Mouse (Mus musculus): Measurements from ENCODE around the gene Sec11a. TPM values are rescaled to one million over a fixed set of nuclear protein-coding genes. Genes with fewer than 3 reads are reported as not detected.

Gene Sec11a
- polyA plus RNA-seq, 1 experiment from 2014 or later, result 208 TPM

- no peaks in the 10 kb centered on the region for H3K27me3 ChIP-seq
- no peak overlapping the region for H3K4me3 ChIP-seq
- H3K36me3 ChIP-seq, result peaks cover 63% of the 10 kb centered on the region
- ATAC-seq (ENCODE audit: insufficient number of reproducible peaks, insufficient read depth, low FRiP score, low TSS enrichment), result no peak
- H3K4me1 ChIP-seq, result no peaks in the 10 kb centered on the region
- H3K9me3 ChIP-seq, result no peaks in the 10 kb centered on the region
- no peak overlapping the region for H3K27ac ChIP-seq
- 77% methylated on average over 7 of the region's 7 CpGs for WGBS
- no peak overlapping the region for H3K4me2 ChIP-seq (replicated peaks)
- no peak overlapping the region for H3K9ac ChIP-seq
Observed at GRCm38 (mm10) chr7:80911053-80911452, 36.5 kb downstream of the Sec11a start.

GRCm38 (mm10) chr7:80904921-80905515 lies 42.6 kb downstream of the Sec11a start, which contains the start of gene Nmb:
Nmb (minus strand) TSS chr7:80905076.
- H3K4me2 ChIP-seq (replicated peaks), result peak within 1 kb of the TSS; percentile 94
- peak within 1 kb of the TSS; percentile 65 for H3K9ac ChIP-seq
- H3K4me3 ChIP-seq, result peak within 1 kb of the TSS; percentile 47
- peaks cover 16% of the 10 kb centered on the region for H3K36me3 ChIP-seq
- no peaks in the 10 kb centered on the region for H3K27me3 ChIP-seq
- H3K9me3 ChIP-seq, result no peaks in the 10 kb centered on the region
- peak; percentile 52; the same call in 1 of the 2 replicates for ATAC-seq (ENCODE audit: insufficient number of reproducible peaks, insufficient read depth, low FRiP score, low TSS enrichment)
- WGBS, result 3% methylated on average over 19 of the region's 19 CpGs
- H3K4me1 ChIP-seq, result peaks cover 23% of the 10 kb centered on the region
- 0 out of 2 replicates have a peak within 1 kb of the TSS, but pooled peaks have one; percentile 0 for H3K27ac ChIP-seq

GRCm38 (mm10) chr7:80903625-80904422 lies 43.8 kb downstream of the Sec11a start:
- WGBS, result 80% methylated on average over 11 of the region's 11 CpGs
- Histone ChIP-seq H3K9me3 (no peaks in the 10 kb centered on the region), H3K4me1 (peaks cover 24% of the 10 kb centered on the region), H3K27ac (no peak overlapping the region), H3K4me2 (replicated peaks) (peak overlapping the region; percentile 94), H3K36me3 (peaks cover 12% of the 10 kb centered on the region), H3K4me3 (no peak overlapping the region), H3K9ac (peak overlapping the region; percentile 65), H3K27me3 (no peaks in the 10 kb centered on the region)
- ATAC-seq (ENCODE audit: insufficient number of reproducible peaks, insufficient read depth, low FRiP score, low TSS enrichment), result no peak

GRCm38 (mm10) chr7:80901541-80902274 lies 45.9 kb downstream of the Sec11a start:
- 34% methylated on average over 15 of the region's 15 CpGs for WGBS
- Histone ChIP-seq H3K4me2 (replicated peaks) (peak overlapping the region; percentile 84), H3K4me1 (peaks cover 24% of the 10 kb centered on the region), H3K4me3 (peak overlapping the region; percentile 76), H3K27me3 (no peaks in the 10 kb centered on the region), H3K9me3 (no peaks in the 10 kb centered on the region), H3K9ac (peak overlapping the region; percentile 72), H3K36me3 (peaks cover 24% of the 10 kb centered on the region), H3K27ac (peak overlapping the region; percentile 68)
- ATAC-seq (ENCODE audit: insufficient number of reproducible peaks, insufficient read depth, low FRiP score, low TSS enrichment), result no peak

- Histone ChIP-seq H3K4me3 (peak within 1 kb of the TSS; percentile 76), H3K9me3 (no peaks in the 10 kb centered on the region), H3K4me2 (replicated peaks) (peak within 1 kb of the TSS; percentile 84), H3K4me1 (peaks cover 24% of the 10 kb centered on the region), H3K9ac (peak within 1 kb of the TSS; percentile 72), H3K27me3 (no peaks in the 10 kb centered on the region), H3K27ac (peak within 1 kb of the TSS; percentile 68), H3K36me3 (peaks cover 29% of the 10 kb centered on the region)
- WGBS, result 0% methylated on average over 36 of the region's 36 CpGs
- ATAC-seq (ENCODE audit: insufficient number of reproducible peaks, insufficient read depth, low FRiP score, low TSS enrichment), result peak; percentile 88
Observed at GRCm38 (mm10) chr7:80900944-80901501, 46.6 kb downstream of the Sec11a start, which contains the start of gene Wdr73. Wdr73 (minus strand) TSS chr7:80901269.

- H3K9ac ChIP-seq, result no peak overlapping the region
- H3K36me3 ChIP-seq, result peaks cover 49% of the 10 kb centered on the region
- H3K4me2 ChIP-seq (replicated peaks), result no peak overlapping the region
- H3K4me1 ChIP-seq, result peaks cover 13% of the 10 kb centered on the region
- H3K9me3 ChIP-seq, result no peaks in the 10 kb centered on the region
- no peak overlapping the region for H3K4me3 ChIP-seq
- 83% methylated on average over 4 of the region's 4 CpGs for WGBS
- no peaks in the 10 kb centered on the region for H3K27me3 ChIP-seq
- no peak for ATAC-seq (ENCODE audit: insufficient number of reproducible peaks, insufficient read depth, low FRiP score, low TSS enrichment)
- no peak overlapping the region for H3K27ac ChIP-seq
Observed at GRCm38 (mm10) chr7:80897721-80898120, 49.9 kb downstream of the Sec11a start.

GRCm38 (mm10) chr7:80897134-80897533 lies 50.4 kb downstream of the Sec11a start:
- H3K36me3 ChIP-seq, result peaks cover 55% of the 10 kb centered on the region
- 93% methylated on average over 7 of the region's 7 CpGs for WGBS
- peaks cover 13% of the 10 kb centered on the region for H3K4me1 ChIP-seq
- no peaks in the 10 kb centered on the region for H3K9me3 ChIP-seq
- H3K27ac ChIP-seq, result no peak overlapping the region
- no peak overlapping the region for H3K9ac ChIP-seq
- H3K27me3 ChIP-seq, result no peaks in the 10 kb centered on the region
- ATAC-seq (ENCODE audit: insufficient number of reproducible peaks, insufficient read depth, low FRiP score, low TSS enrichment), result no peak
- no peak overlapping the region for H3K4me3 ChIP-seq
- H3K4me2 ChIP-seq (replicated peaks), result no peak overlapping the region

GRCm38 (mm10) chr7:80894815-80895519 lies 52.6 kb downstream of the Sec11a start:
- ATAC-seq (ENCODE audit: insufficient number of reproducible peaks, insufficient read depth, low FRiP score, low TSS enrichment), result no peak
- 92% methylated on average over 14 of the region's 14 CpGs for WGBS
- H3K27me3 ChIP-seq, result no peaks in the 10 kb centered on the region
- no peaks in the 10 kb centered on the region for H3K9me3 ChIP-seq
- H3K4me3 ChIP-seq, result no peak overlapping the region
- peaks cover under 1% of the 10 kb centered on the region for H3K4me1 ChIP-seq
- no peak overlapping the region for H3K27ac ChIP-seq
- peaks cover 73% of the 10 kb centered on the region for H3K36me3 ChIP-seq
- no peak overlapping the region for H3K4me2 ChIP-seq (replicated peaks)
- no peak overlapping the region for H3K9ac ChIP-seq

- H3K9ac ChIP-seq, result no peak overlapping the region
- ATAC-seq (ENCODE audit: insufficient number of reproducible peaks, insufficient read depth, low FRiP score, low TSS enrichment), result no peak
- H3K36me3 ChIP-seq, result peaks cover 74% of the 10 kb centered on the region
- H3K4me3 ChIP-seq, result no peak overlapping the region
- no peaks in the 10 kb centered on the region for H3K9me3 ChIP-seq
- no peak overlapping the region for H3K27ac ChIP-seq
- H3K4me2 ChIP-seq (replicated peaks), result no peak overlapping the region
- H3K27me3 ChIP-seq, result no peaks in the 10 kb centered on the region
- WGBS, result 89% methylated on average over 7 of the region's 7 CpGs
- H3K4me1 ChIP-seq, result peaks cover 5% of the 10 kb centered on the region; the same call in 1 of the 2 replicates
Observed at GRCm38 (mm10) chr7:80894196-80894595, 53.4 kb downstream of the Sec11a start.

- H3K4me3 ChIP-seq, result no peak overlapping the region
- H3K4me1 ChIP-seq, result peaks cover 10% of the 10 kb centered on the region; the same call in 1 of the 2 replicates
- WGBS, result 81% methylated on average over 6 of the region's 6 CpGs
- H3K9ac ChIP-seq, result no peak overlapping the region
- ATAC-seq (ENCODE audit: insufficient number of reproducible peaks, insufficient read depth, low FRiP score, low TSS enrichment), result no peak
- peaks cover 72% of the 10 kb centered on the region for H3K36me3 ChIP-seq
- H3K27ac ChIP-seq, result no peak overlapping the region
- no peak overlapping the region for H3K4me2 ChIP-seq (replicated peaks)
- H3K9me3 ChIP-seq, result no peaks in the 10 kb centered on the region
- H3K27me3 ChIP-seq, result no peaks in the 10 kb centered on the region
Observed at GRCm38 (mm10) chr7:80893753-80894129, 53.8 kb downstream of the Sec11a start.

Data from embryonic facial prominence, embryonic 12.5 days (tissue).